Comparison of ENCODE assay signal across 9 mouse cellular contexts in the genomic region with DNA sequence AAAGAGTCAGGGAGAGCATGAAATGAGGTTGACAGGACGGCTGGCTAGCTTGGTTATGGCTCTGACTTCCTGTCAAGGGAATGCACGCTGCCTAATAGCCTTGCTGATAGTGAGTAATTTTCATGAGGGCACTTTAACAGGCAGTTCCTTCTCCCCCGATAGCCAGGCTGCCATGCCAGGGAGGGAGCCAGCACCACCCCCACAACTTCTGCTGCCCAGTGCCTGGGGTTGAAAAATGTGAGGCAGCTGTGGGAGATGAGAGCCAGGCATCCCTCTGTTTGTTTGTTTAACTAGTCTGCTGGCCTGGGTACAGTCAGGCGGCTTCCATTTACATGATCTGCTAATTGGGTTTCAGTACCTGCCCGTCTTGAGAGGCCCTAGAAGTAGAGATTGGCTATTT.
DNase-seq lines count a peak whose midpoint lies in the region; ATAC-seq lines count a peak whose summit lies in the region.
"Had no signal": no experiment of that assay in that cellular context is flagged by ENCODE, and none has a peak within 500 bp of the region (broad histone marks: within the 10 kb centered on the region; RNA-seq: fewer than 3 reads in every experiment).

No protein-coding gene starts in this region.

- no peak overlapping the region for H3K9ac ChIP-seq in embryonic facial prominence, embryonic 14.5 days (ENCODE audit: low read depth, low read length)
- H3K9ac ChIP-seq in hindbrain, embryonic 16.5 days (ENCODE audit: low read depth, low read length) = no peak overlapping the region

- no peak overlapping the region for H3K4me3 ChIP-seq in embryonic facial prominence, embryonic 14.5 days (ENCODE audit: low read depth, low read length)
- no peak overlapping the region for H3K4me3 ChIP-seq in hindbrain, embryonic 16.5 days (ENCODE audit: low read length)

- no peaks in the 10 kb centered on the region for H3K36me3 ChIP-seq in embryonic facial prominence, embryonic 14.5 days (ENCODE audit: control insufficient read depth, insufficient read depth, low read length)
- no peaks in the 10 kb centered on the region for H3K36me3 ChIP-seq in hindbrain, embryonic 16.5 days (ENCODE audit: control insufficient read depth, insufficient read depth, low read length)
- H3K36me3 ChIP-seq: G1E had no signal

- intact Hi-C loops in heart, postnatal 25 days (cut with DNase I) = no loop called here

- peak overlapping the region; percentile 48 for H3K27ac ChIP-seq in embryonic facial prominence, embryonic 14.5 days (replicated peaks; ENCODE audit: low read depth, low read length)
- H3K27ac ChIP-seq in hindbrain, embryonic 16.5 days (ENCODE audit: low read depth, low read length) = peak overlapping the region; percentile 51; the same call in 1 of the 2 replicates

- no peak for ATAC-seq in embryonic facial prominence, embryonic 14.5 days (ENCODE audit: low read depth)
- ATAC-seq in hindbrain, embryonic 16.5 days = peak; percentile 72
- ATAC-seq in activated CD4-positive, CD25-positive, alpha-beta regulatory T cell, adult 4 months = no peak
- ATAC-seq in CD4-positive, CD25-positive, alpha-beta regulatory T cell, adult 4 months = no peak

- peaks cover 3% of the 10 kb centered on the region; the same call in 1 of the 2 replicates for H3K9me3 ChIP-seq in embryonic facial prominence, embryonic 14.5 days (ENCODE audit: control insufficient read depth, low read length)
- H3K9me3 ChIP-seq in hindbrain, embryonic 16.5 days (ENCODE audit: control insufficient read depth, low read length) = no peaks in the 10 kb centered on the region
- H3K9me3 ChIP-seq: G1E had no signal

- H3K27me3 ChIP-seq in embryonic facial prominence, embryonic 14.5 days (replicated peaks; ENCODE audit: control insufficient read depth, insufficient read depth, low read length) = no peaks in the 10 kb centered on the region
- H3K27me3 ChIP-seq in hindbrain, embryonic 16.5 days (replicated peaks; ENCODE audit: control insufficient read depth, insufficient read depth, low read length) = no peaks in the 10 kb centered on the region

- WGBS in embryonic facial prominence, embryonic 14.5 days = 11% methylated on average over 5 of the region's 5 CpGs
- 26% methylated on average over 5 of the region's 5 CpGs for WGBS in hindbrain, embryonic 16.5 days

- peak; percentile 95 for DNase-seq in heart, adult 11 months
- no peak for DNase-seq in heart, postnatal 25 days (ENCODE audit: low spot score)
- peak; percentile 17 for DNase-seq in 3T3-L1 (ENCODE audit: low read depth, low spot score)
- DNase-seq in embryonic facial prominence, embryonic 14.5 days (ENCODE audit: low spot score) = peak; percentile 44
- DNase-seq in lung, postnatal 36 days = peak; percentile 30

- H3K4me1 ChIP-seq in embryonic facial prominence, embryonic 14.5 days (ENCODE audit: control insufficient read depth, insufficient read depth, low read length) = peaks cover 23% of the 10 kb centered on the region
- peaks cover 4% of the 10 kb centered on the region for H3K4me1 ChIP-seq in hindbrain, embryonic 16.5 days (ENCODE audit: control insufficient read depth, insufficient read depth, low read depth, low read length)

- no peak overlapping the region for H3K4me2 ChIP-seq in embryonic facial prominence, embryonic 14.5 days (ENCODE audit: low read depth, low read length)
- peak overlapping the region; percentile 21; the same call in 1 of the 2 replicates for H3K4me2 ChIP-seq in hindbrain, embryonic 16.5 days (ENCODE audit: low read length)
